Mouse (Mus musculus) small intestine, adult 2 months (tissue): Measurements from ENCODE around the gene Rac3. TPM values are rescaled to one million over a fixed set of nuclear protein-coding genes. Genes with fewer than 3 reads are reported as not detected.
A peak's percentile ranks its signal among the peaks of the same experiment; 100 is the strongest.

Experiments used
- H3K27ac ChIP-seq: fragments of 200-500 bp; 2 replicates; pipeline ENCODE4 v1.5.1; 2012; ENCODE audit warnings: low read depth, low read length, control low read depth, inconsistent platforms; ENCODE audit not compliant: insufficient read depth
- H3K27me3 ChIP-seq: fragments of 200-500 bp; 2 replicates; pipeline ENCODE4 v1.6.1; 2012; ENCODE audit warnings: mild to moderate bottlenecking, moderate library complexity, low read length, inconsistent platforms; ENCODE audit not compliant: control insufficient read depth, insufficient read depth
- H3K36me3 ChIP-seq: fragments of 200-500 bp; 2 replicates; pipeline ENCODE4 v1.6.1; 2012; ENCODE audit warnings: mild to moderate bottlenecking, low read length, control low read depth, inconsistent platforms; ENCODE audit not compliant: control insufficient read depth, insufficient read depth
- H3K4me1 ChIP-seq: fragments of 200-500 bp; 2 replicates; pipeline ENCODE4 v1.6.1; 2012; ENCODE audit warnings: low read length, inconsistent platforms, mixed read lengths; ENCODE audit not compliant: control insufficient read depth, insufficient read depth, insufficient read length
- H3K4me3 ChIP-seq: fragments of 200-500 bp; 2 replicates; pipeline ENCODE4 v1.5.1; 2012; ENCODE audit warnings: low read depth, mild to moderate bottlenecking, control low read depth, inconsistent platforms, low read length, moderate library complexity
- CTCF ChIP-seq: fragments of 200-500 bp; IDR thresholded peaks from 2 replicates; pipeline ENCODE4 v1.5.1; 2012; ENCODE audit warnings: low read depth, mild to moderate bottlenecking, control low read depth, inconsistent platforms, low read length, moderate library complexity, mixed read lengths; ENCODE audit not compliant: insufficient replicate concordance, insufficient read length; ENCODE audit errors: extremely low read depth
- POLR2A ChIP-seq: fragments of 200-500 bp; IDR thresholded peaks from 2 replicates; pipeline ENCODE4 v1.6.1; 2012; ENCODE audit warnings: low read depth, mild to moderate bottlenecking, control low read depth, inconsistent platforms, low read length, moderate library complexity
- WGBS: fragments of 180-500 bp; shearing (Covaris S2); methylation state at CpG from one replicate; pipeline ENCODE4 v1.1.7; 2018; 5-methylcytosine and 5-hydroxymethylcytosine counted together
- polyA plus RNA-seq: library from polyadenylated mRNA; depleted of rRNA; stranded (reverse); fragments of >200 nt; gene quantifications from 2 replicates; pipeline ENCODE4 v1.2.3, GENCODE M21; 2012

The Rac3 gene
- polyA plus RNA-seq, 1 experiment: 5.1 TPM

- peaks cover 20% of the 10 kb centered on the region for H3K4me1 ChIP-seq
- peak within 1 kb of the TSS; percentile 78 for H3K4me3 ChIP-seq
- no peaks in the 10 kb centered on the region for H3K27me3 ChIP-seq
- 1% methylated on average over 53 of the region's 53 CpGs for WGBS
- peaks cover 10% of the 10 kb centered on the region; the same call in 1 of the 2 replicates for H3K36me3 ChIP-seq
- TF ChIP-seq POLR2A (peak; percentile 82), CTCF (no peak; the same call in 1 of the 2 replicates)
- peak within 1 kb of the TSS; percentile 51 for H3K27ac ChIP-seq
Observed at GRCm38 (mm10) chr11:120713580-120714518, 7.4 kb upstream of the Rac3 start, which contains the start of the genes Cenpx and Lrrc45. TSS of gene Cenpx (minus strand) at chr11:120713738. TSS of gene Lrrc45 (plus strand) at chr11:120713925.

- Histone ChIP-seq H3K27me3 (no peaks in the 10 kb centered on the region), H3K4me1 (peaks cover 17% of the 10 kb centered on the region), H3K36me3 (peaks cover 12% of the 10 kb centered on the region; the same call in 1 of the 2 replicates), H3K4me3 (peak overlapping the region; percentile 78), H3K27ac (no peak overlapping the region)
- WGBS: 21% methylated on average over 10 of the region's 10 CpGs
- TF ChIP-seq POLR2A (no peak), CTCF (no peak)
Observed at GRCm38 (mm10) chr11:120714546-120714945, 6.7 kb upstream of the Rac3 start.

- Histone ChIP-seq H3K4me1 (peaks cover 12% of the 10 kb centered on the region), H3K27me3 (no peaks in the 10 kb centered on the region), H3K27ac (no peak overlapping the region), H3K36me3 (peaks cover 14% of the 10 kb centered on the region), H3K4me3 (no peak overlapping the region)
- 91% methylated on average over 9 of the region's 9 CpGs for WGBS
- TF ChIP-seq CTCF (no peak), POLR2A (no peak)
Observed at GRCm38 (mm10) chr11:120715131-120715530, 6.1 kb upstream of the Rac3 start.

- Histone ChIP-seq H3K27me3 (no peaks in the 10 kb centered on the region), H3K4me1 (peaks cover 18% of the 10 kb centered on the region), H3K4me3 (no peak overlapping the region), H3K27ac (no peak overlapping the region), H3K36me3 (peaks cover 12% of the 10 kb centered on the region)
- TF ChIP-seq CTCF (no peak), POLR2A (no peak)
- 95% methylated on average over 9 of the region's 9 CpGs for WGBS
Observed at GRCm38 (mm10) chr11:120719242-120719641, 2.0 kb upstream of the Rac3 start.

- Histone ChIP-seq H3K4me1 (peaks cover 11% of the 10 kb centered on the region), H3K4me3 (no peak overlapping the region), H3K27ac (no peak overlapping the region), H3K36me3 (peaks cover 12% of the 10 kb centered on the region), H3K27me3 (no peaks in the 10 kb centered on the region)
- WGBS: 93% methylated on average over 13 of the region's 13 CpGs
- TF ChIP-seq CTCF: no peak
- no peak for TF ChIP-seq POLR2A
Observed at GRCm38 (mm10) chr11:120719841-120720376, 1.4 kb upstream of the Rac3 start.

- Histone ChIP-seq H3K27ac (no peak overlapping the region), H3K4me1 (peaks cover 11% of the 10 kb centered on the region), H3K36me3 (peaks cover 13% of the 10 kb centered on the region), H3K27me3 (no peaks in the 10 kb centered on the region), H3K4me3 (peak overlapping the region; percentile 62)
- TF ChIP-seq POLR2A (no peak), CTCF (peak; percentile 94)
- 9% methylated on average over 17 of the region's 17 CpGs for WGBS
Observed at GRCm38 (mm10) chr11:120720450-120720849, 820 bp upstream of the Rac3 start.

- Histone ChIP-seq H3K4me3 (peak overlapping the region; percentile 62), H3K27ac (no peak overlapping the region), H3K36me3 (peaks cover 12% of the 10 kb centered on the region), H3K4me1 (peaks cover 16% of the 10 kb centered on the region), H3K27me3 (no peaks in the 10 kb centered on the region)
- WGBS: 21% methylated on average over 21 of the region's 21 CpGs
- TF ChIP-seq POLR2A: no peak
- TF ChIP-seq CTCF: no peak
Observed at GRCm38 (mm10) chr11:120722067-120722630, 879 bp downstream of the Rac3 start.
